Mouse (Mus musculus): ENCODE data around the gene Csf2rb. TPM values are rescaled to one million over a fixed set of nuclear protein-coding genes. Genes with fewer than 3 reads are reported as not detected.
"Not testable (repeated sequence)": the region's sequence is repeated elsewhere in the genome, so short reads cannot be mapped to it uniquely, and the experiment has no call there.

Csf2rb gene
- polyA plus RNA-seq, 1 experiment from 2014 or later = 2.1 TPM

- H3K4me1 ChIP-seq = 0 out of 2 replicates have a peak, but pooled peaks cover 3% of the 10 kb centered on the region
- 72% methylated on average over 5 of the region's 5 CpGs for WGBS
- H3K27me3 ChIP-seq = no peaks in the 10 kb centered on the region
- H3K9ac ChIP-seq = no peak overlapping the region
- no peak for ATAC-seq (ENCODE audit: low FRiP score)
- no peak overlapping the region for H3K4me3 ChIP-seq
- no peaks in the 10 kb centered on the region for H3K9me3 ChIP-seq (replicated peaks)
- H3K36me3 ChIP-seq = no peaks in the 10 kb centered on the region
- no peak overlapping the region for H3K4me2 ChIP-seq (replicated peaks)
- H3K27ac ChIP-seq = no peak overlapping the region
Observed at GRCm38 (mm10) chr15:78331523-78332340, 6.2 kb downstream of the Csf2rb start.

GRCm38 (mm10) chr15:78332981-78333380 lies 7.4 kb downstream of the Csf2rb start:
- no peak overlapping the region for H3K4me2 ChIP-seq (replicated peaks)
- no peaks in the 10 kb centered on the region for H3K36me3 ChIP-seq
- H3K27ac ChIP-seq = no peak overlapping the region
- no peak for ATAC-seq (ENCODE audit: low FRiP score)
- no peaks in the 10 kb centered on the region for H3K9me3 ChIP-seq (replicated peaks)
- H3K9ac ChIP-seq = no peak overlapping the region
- no peaks in the 10 kb centered on the region for H3K27me3 ChIP-seq
- 0 out of 2 replicates have a peak, but pooled peaks cover 3% of the 10 kb centered on the region for H3K4me1 ChIP-seq
- H3K4me3 ChIP-seq = no peak overlapping the region
- 74% methylated on average over 6 of the region's 6 CpGs for WGBS

- H3K36me3 ChIP-seq = no peaks in the 10 kb centered on the region
- H3K9me3 ChIP-seq (replicated peaks) = no peaks in the 10 kb centered on the region
- no peak for ATAC-seq (ENCODE audit: low FRiP score)
- H3K27ac ChIP-seq = no peak overlapping the region
- no peak overlapping the region for H3K9ac ChIP-seq
- 87% methylated on average over 3 of the region's 3 CpGs for WGBS
- no peaks in the 10 kb centered on the region for H3K27me3 ChIP-seq
- no peak overlapping the region for H3K4me3 ChIP-seq
- no peak overlapping the region for H3K4me2 ChIP-seq (replicated peaks)
- no peaks in the 10 kb centered on the region for H3K4me1 ChIP-seq
Observed at GRCm38 (mm10) chr15:78334380-78334779, 8.8 kb downstream of the Csf2rb start.

GRCm38 (mm10) chr15:78339627-78340423 lies 14.3 kb downstream of the Csf2rb start:
- H3K36me3 ChIP-seq; H3K4me2 ChIP-seq (replicated peaks); H3K9ac ChIP-seq; H3K4me1 ChIP-seq; H3K27me3 ChIP-seq; ATAC-seq (ENCODE audit: low FRiP score); H3K9me3 ChIP-seq (replicated peaks); H3K4me3 ChIP-seq; H3K27ac ChIP-seq: not testable (repeated sequence)
- WGBS = 43% methylated on average over 7 of the region's 7 CpGs

GRCm38 (mm10) chr15:78340919-78341318 lies 15.4 kb downstream of the Csf2rb start:
- ATAC-seq (ENCODE audit: low FRiP score); H3K9ac ChIP-seq: not testable (repeated sequence)
- WGBS = 73% methylated on average over 7 of the region's 7 CpGs

GRCm38 (mm10) chr15:78343683-78344082 lies 18.1 kb downstream of the Csf2rb start:
- Histone ChIP-seq H3K9ac (no peak overlapping the region), H3K4me2 (replicated peaks) (no peak overlapping the region), H3K4me3 (no peak overlapping the region), H3K27me3 (0 out of 2 replicates have a peak, but pooled peaks cover 2% of the 10 kb centered on the region), H3K9me3 (replicated peaks) (no peaks in the 10 kb centered on the region), H3K27ac (no peak overlapping the region), H3K4me1 (no peaks in the 10 kb centered on the region), H3K36me3 (no peaks in the 10 kb centered on the region)
- no peak for ATAC-seq (ENCODE audit: low FRiP score)
- 19% methylated on average over 1 of the region's 1 CpGs for WGBS

More at GRCm38 (mm10) chr15:78340919-78341318, 15.4 kb downstream of the Csf2rb start:
- not testable (repeated sequence) for H3K27ac ChIP-seq; H3K4me1 ChIP-seq; H3K4me2 ChIP-seq (replicated peaks); H3K27me3 ChIP-seq; H3K9me3 ChIP-seq (replicated peaks); H3K36me3 ChIP-seq; H3K4me3 ChIP-seq

- no peak overlapping the region for H3K4me3 ChIP-seq
- WGBS = 83% methylated on average over 3 of the region's 3 CpGs
- H3K4me2 ChIP-seq (replicated peaks) = no peak overlapping the region
- 0 out of 2 replicates have a peak, but pooled peaks cover 2% of the 10 kb centered on the region for H3K27me3 ChIP-seq
- H3K9ac ChIP-seq = no peak overlapping the region
- ATAC-seq (ENCODE audit: low FRiP score) = no peak
- H3K27ac ChIP-seq = no peak overlapping the region
- no peaks in the 10 kb centered on the region for H3K36me3 ChIP-seq
- H3K4me1 ChIP-seq = no peaks in the 10 kb centered on the region
- H3K9me3 ChIP-seq (replicated peaks) = no peaks in the 10 kb centered on the region
Observed at GRCm38 (mm10) chr15:78344567-78344966, 19.0 kb downstream of the Csf2rb start.

GRCm38 (mm10) chr15:78351586-78352165 lies 26.1 kb downstream of the Csf2rb start:
- no peak for ATAC-seq (ENCODE audit: low FRiP score)

GRCm38 (mm10) chr15:78354958-78355357 lies 29.4 kb downstream of the Csf2rb start:
- Histone ChIP-seq H3K27me3 (no peaks in the 10 kb centered on the region), H3K4me1 (no peaks in the 10 kb centered on the region), H3K4me2 (replicated peaks) (no peak overlapping the region), H3K27ac (no peak overlapping the region), H3K36me3 (no peaks in the 10 kb centered on the region), H3K4me3 (no peak overlapping the region), H3K9ac (no peak overlapping the region), H3K9me3 (replicated peaks) (no peaks in the 10 kb centered on the region)
- WGBS = 9% methylated on average over 1 of the region's 1 CpGs
- no peak for ATAC-seq (ENCODE audit: low FRiP score)

More at GRCm38 (mm10) chr15:78351586-78352165, 26.1 kb downstream of the Csf2rb start:
- H3K4me3 ChIP-seq = no peak overlapping the region
- H3K9ac ChIP-seq = no peak overlapping the region
- 60% methylated on average over 3 of the region's 3 CpGs for WGBS
- no peaks in the 10 kb centered on the region for H3K36me3 ChIP-seq
- H3K27ac ChIP-seq = no peak overlapping the region
- H3K9me3 ChIP-seq (replicated peaks) = no peaks in the 10 kb centered on the region
- no peaks in the 10 kb centered on the region for H3K4me1 ChIP-seq
- H3K27me3 ChIP-seq = no peaks in the 10 kb centered on the region
- H3K4me2 ChIP-seq (replicated peaks) = no peak overlapping the region

- ATAC-seq (ENCODE audit: low FRiP score) = no peak
Observed at GRCm38 (mm10) chr15:78355548-78355947, 30.0 kb downstream of the Csf2rb start.

GRCm38 (mm10) chr15:78365916-78366315 lies 40.4 kb downstream of the Csf2rb start:
- H3K27me3 ChIP-seq = peaks cover 7% of the 10 kb centered on the region
- 84% methylated on average over 2 of the region's 2 CpGs for WGBS
- no peak overlapping the region for H3K4me3 ChIP-seq
- H3K36me3 ChIP-seq = no peaks in the 10 kb centered on the region
- no peak overlapping the region for H3K4me2 ChIP-seq (replicated peaks)
- no peak overlapping the region for H3K27ac ChIP-seq
- H3K9ac ChIP-seq = no peak overlapping the region
- ATAC-seq (ENCODE audit: low FRiP score) = no peak
- H3K4me1 ChIP-seq = no peaks in the 10 kb centered on the region
- H3K9me3 ChIP-seq (replicated peaks) = no peaks in the 10 kb centered on the region

More at GRCm38 (mm10) chr15:78355548-78355947, 30.0 kb downstream of the Csf2rb start:
- Histone ChIP-seq H3K27me3 (no peaks in the 10 kb centered on the region), H3K9ac (no peak overlapping the region), H3K27ac (no peak overlapping the region), H3K4me2 (replicated peaks) (no peak overlapping the region), H3K36me3 (no peaks in the 10 kb centered on the region), H3K4me1 (no peaks in the 10 kb centered on the region), H3K9me3 (replicated peaks) (no peaks in the 10 kb centered on the region), H3K4me3 (no peak overlapping the region)
- 84% methylated on average over 5 of the region's 5 CpGs for WGBS

GRCm38 (mm10) chr15:78366875-78367274 lies 41.3 kb downstream of the Csf2rb start:
- no peaks in the 10 kb centered on the region for H3K4me1 ChIP-seq
- no peak for ATAC-seq (ENCODE audit: low FRiP score)
- H3K9me3 ChIP-seq (replicated peaks) = no peaks in the 10 kb centered on the region
- H3K27me3 ChIP-seq = peaks cover 7% of the 10 kb centered on the region
- no peak overlapping the region for H3K4me3 ChIP-seq
- H3K27ac ChIP-seq = no peak overlapping the region
- 83% methylated on average over 8 of the region's 8 CpGs for WGBS
- H3K4me2 ChIP-seq (replicated peaks) = no peak overlapping the region
- H3K36me3 ChIP-seq = no peaks in the 10 kb centered on the region
- H3K9ac ChIP-seq = no peak overlapping the region

Measured in hindbrain, embryonic 12.5 days (tissue).